Mouse (Mus musculus) thymus, adult 2 months (tissue): ENCODE measurements at regions not wholly inside any gene's neighbourhood (a gene's known extent, or its start where the extent isn't known, plus 50 kb on each side); places are given as distances from the start of the nearest gene placed in this dataset.

Experiments used
- DNase-seq: peaks from one replicate; pipeline ENCODE4 v3.0.0; 2021
- H3K27ac ChIP-seq: fragments of 200-500 bp; 2 replicates; pipeline ENCODE4 v1.5.1; 2012; ENCODE audit warnings: low read length, control low read depth; ENCODE audit not compliant: control insufficient read depth, insufficient read depth
- H3K27me3 ChIP-seq: fragments of 200-500 bp; 2 replicates; pipeline ENCODE4 v1.6.1; 2012; ENCODE audit warnings: mild to moderate bottlenecking, low read length, moderate library complexity, mixed read lengths; ENCODE audit not compliant: control insufficient read depth, insufficient read depth
- H3K36me3 ChIP-seq: fragments of 200-500 bp; 2 replicates; pipeline ENCODE4 v1.6.1; 2012; ENCODE audit warnings: mild to moderate bottlenecking, low read length, moderate library complexity; ENCODE audit not compliant: control insufficient read depth, insufficient read depth
- H3K4me1 ChIP-seq: fragments of 200-500 bp; replicated peaks from 2 replicates; pipeline ENCODE4 v1.6.1; 2012; ENCODE audit warnings: low read length; ENCODE audit not compliant: control insufficient read depth, insufficient read depth
- H3K4me3 ChIP-seq: fragments of 200-500 bp; 2 replicates; pipeline ENCODE4 v1.5.1; 2012; ENCODE audit warnings: mild to moderate bottlenecking, low read length, control low read depth, moderate library complexity; ENCODE audit not compliant: control insufficient read depth, insufficient read depth
- CTCF ChIP-seq: fragments of 200-500 bp; IDR thresholded peaks from 2 replicates; pipeline ENCODE4 v1.5.1; 2012; ENCODE audit warnings: mild to moderate bottlenecking, control low read depth, low read length, moderate library complexity, borderline replicate concordance; ENCODE audit not compliant: control insufficient read depth, poor library complexity, insufficient read depth; ENCODE audit errors: extremely low read depth
- POLR2A ChIP-seq: fragments of 200-500 bp; IDR thresholded peaks from 2 replicates; pipeline ENCODE4 v1.6.1; 2012; ENCODE audit warnings: mild to moderate bottlenecking, low read length, control low read depth, moderate library complexity; ENCODE audit not compliant: control insufficient read depth, poor library complexity, insufficient read depth; ENCODE audit errors: extremely low read depth
- WGBS: fragments of 180-500 bp; shearing (Covaris S2); methylation state at CpG from one replicate; pipeline ENCODE4 v1.1.7; 2018; 5-methylcytosine and 5-hydroxymethylcytosine counted together

GRCm38 (mm10) chr12:12652361-12652760, 289.4 kb downstream of the Mycn start:
- WGBS = 98% methylated on average over 7 of the region's 7 CpGs
- Histone ChIP-seq H3K27me3 (no peaks in the 10 kb centered on the region), H3K4me1 (no peaks in the 10 kb centered on the region), H3K36me3 (no peaks in the 10 kb centered on the region), H3K27ac (no peak overlapping the region), H3K4me3 (no peak overlapping the region)
- DNase-seq = no peak
- TF ChIP-seq CTCF (no peak), POLR2A (no peak)

GRCm38 (mm10) chr12:12650309-12650708, 291.4 kb downstream of the Mycn start:
- Histone ChIP-seq H3K27ac (no peak overlapping the region), H3K4me3 (no peak overlapping the region), H3K36me3 (no peaks in the 10 kb centered on the region), H3K4me1 (no peaks in the 10 kb centered on the region), H3K27me3 (no peaks in the 10 kb centered on the region)
- 93% methylated on average over 1 of the region's 1 CpGs for WGBS
- TF ChIP-seq CTCF = no peak
- no peak for TF ChIP-seq POLR2A
- DNase-seq = no peak

- WGBS = 93% methylated on average over 6 of the region's 6 CpGs
- Histone ChIP-seq H3K4me3 (no peak overlapping the region), H3K4me1 (no peaks in the 10 kb centered on the region), H3K36me3 (no peaks in the 10 kb centered on the region), H3K27ac (no peak overlapping the region), H3K27me3 (no peaks in the 10 kb centered on the region)
- TF ChIP-seq CTCF (no peak), POLR2A (no peak)
- DNase-seq = no peak
Observed at GRCm38 (mm10) chr12:12647467-12647866, 294.2 kb downstream of the Mycn start.

- DNase-seq = no peak
- H3K27me3 ChIP-seq = no peaks in the 10 kb centered on the region
- WGBS = 95% methylated on average over 4 of the region's 4 CpGs
- H3K36me3 ChIP-seq = no peaks in the 10 kb centered on the region
- no peaks in the 10 kb centered on the region for H3K4me1 ChIP-seq
- H3K4me3 ChIP-seq = no peak overlapping the region
- no peak overlapping the region for H3K27ac ChIP-seq
- TF ChIP-seq CTCF (no peak), POLR2A (no peak)
Observed at GRCm38 (mm10) chr12:12645183-12645582, 296.5 kb downstream of the Mycn start.

GRCm38 (mm10) chr12:12643247-12643963, 298.3 kb downstream of the Mycn start:
- H3K4me1 ChIP-seq = no peaks in the 10 kb centered on the region
- WGBS = 68% methylated on average over 11 of the region's 11 CpGs
- TF ChIP-seq CTCF (no peak), POLR2A (no peak)
- no peak overlapping the region for H3K27ac ChIP-seq
- no peaks in the 10 kb centered on the region for H3K27me3 ChIP-seq
- no peak overlapping the region for H3K4me3 ChIP-seq
- no peak for DNase-seq
- H3K36me3 ChIP-seq = no peaks in the 10 kb centered on the region

- no peak for DNase-seq
- no peaks in the 10 kb centered on the region for H3K27me3 ChIP-seq
- no peak overlapping the region for H3K4me3 ChIP-seq
- TF ChIP-seq POLR2A (no peak), CTCF (no peak)
- WGBS = 100% methylated on average over 3 of the region's 3 CpGs
- H3K4me1 ChIP-seq = no peaks in the 10 kb centered on the region
- no peaks in the 10 kb centered on the region for H3K36me3 ChIP-seq
- no peak overlapping the region for H3K27ac ChIP-seq
Observed at GRCm38 (mm10) chr12:12635308-12635707, 306.4 kb downstream of the Mycn start.

GRCm38 (mm10) chr12:12627597-12627996, 314.1 kb downstream of the Mycn start:
- TF ChIP-seq CTCF = no peak
- TF ChIP-seq POLR2A = no peak
- 29% methylated on average over 4 of the region's 4 CpGs for WGBS
- Histone ChIP-seq H3K27ac (no peak overlapping the region), H3K27me3 (no peaks in the 10 kb centered on the region), H3K4me1 (no peaks in the 10 kb centered on the region), H3K4me3 (no peak overlapping the region), H3K36me3 (no peaks in the 10 kb centered on the region)
- DNase-seq = no peak
